24 mouse cellular contexts compared by ENCODE assay signal in genomic region chr5:66095166-66095565, GRCm38 (mm10).
A peak's percentile ranks its signal among the peaks of the same experiment; 100 is the strongest.
DNase-seq lines count a peak whose midpoint lies in the region; ATAC-seq and TF ChIP-seq lines count a peak whose summit lies in the region.
"Had no signal": no experiment of that assay in that cellular context is flagged by ENCODE, and none has a peak within 500 bp of the region (broad histone marks: within the 10 kb centered on the region; RNA-seq: fewer than 3 reads in every experiment).

No protein-coding gene starts in this region.

- no peak overlapping the region for H3K9ac ChIP-seq in kidney, embryonic 15.5 days
- H3K9ac ChIP-seq: heart, embryonic 12.5 days; hindbrain, embryonic 13.5 days; midbrain, embryonic 15.5 days had no signal

- ATAC-seq in kidney, embryonic 15.5 days (replicated peaks; ENCODE audit: low FRiP score): no peak
- ATAC-seq: forebrain, embryonic 16.5 days; midbrain, embryonic 15.5 days had no signal

- H3K4me2 ChIP-seq in kidney, embryonic 15.5 days: no peak overlapping the region
- H3K4me2 ChIP-seq: heart, embryonic 12.5 days; hindbrain, embryonic 13.5 days; midbrain, embryonic 15.5 days had no signal

- H3K27me3 ChIP-seq in kidney, adult 2 months (replicated peaks; ENCODE audit: control insufficient read depth, insufficient read depth, low read length): no peaks in the 10 kb centered on the region
- no peaks in the 10 kb centered on the region for H3K27me3 ChIP-seq in kidney, embryonic 15.5 days
- H3K27me3 ChIP-seq in thymus, adult 2 months (ENCODE audit: control insufficient read depth, insufficient read depth, low read length): no peaks in the 10 kb centered on the region
- H3K27me3 ChIP-seq: heart, embryonic 12.5 days; hindbrain, embryonic 13.5 days; midbrain, embryonic 15.5 days had no signal

- TF ChIP-seq CTCF in kidney, adult 2 months (conservative IDR thresholded peaks at IDR 0.05; ENCODE audit: insufficient read depth, insufficient read length, low read depth, low read length): no peak
- TF ChIP-seq CTCF in thymus, adult 2 months (IDR thresholded peaks at IDR 0.05; ENCODE audit: borderline replicate concordance, control insufficient read depth, extremely low read depth, insufficient read depth, low read length, poor library complexity): no peak

- peak; percentile 64 for DNase-seq in kidney, adult 2 months
- peak; percentile 77 for DNase-seq in ovary, adult 18-20 months (ENCODE audit: low spot score)
- no peak for DNase-seq in ovary, postnatal 10 days (ENCODE audit: low spot score)
- no peak for DNase-seq in thymus, adult 2 months
- DNase-seq in heart, adult 11 months: no peak
- DNase-seq: B cell, adult 2 months; cerebellum, adult 18-20 months; cerebellum, postnatal 10 days; gastrocnemius, adult 2 months; gastrocnemius, postnatal 36 days; heart, adult 2 months; heart, postnatal 4 days; kidney, adult 8-10 months; kidney, postnatal 14 days; layer of hippocampus, adult 9-11 months; liver; thymus, postnatal 14 days had no signal

- H3K9me3 ChIP-seq in kidney, embryonic 15.5 days (replicated peaks): no peaks in the 10 kb centered on the region
- H3K9me3 ChIP-seq: heart, embryonic 12.5 days; hindbrain, embryonic 13.5 days; midbrain, embryonic 15.5 days had no signal

- H3K4me3 ChIP-seq in kidney, adult 2 months (ENCODE audit: insufficient read depth, low read depth, low read length): no peak overlapping the region
- no peak overlapping the region for H3K4me3 ChIP-seq in kidney, embryonic 15.5 days (replicated peaks)
- H3K4me3 ChIP-seq in brown adipose tissue, adult 24 weeks (ENCODE audit: insufficient read depth, low read depth, low read length): no peak overlapping the region
- no peak overlapping the region for H3K4me3 ChIP-seq in thymus, adult 2 months (ENCODE audit: control insufficient read depth, insufficient read depth, low read length)
- H3K4me3 ChIP-seq: erythroblast, embryonic 14.5 days; gastrocnemius, adult 2 months; heart, adult 2 months; heart, embryonic 12.5 days; hindbrain, embryonic 13.5 days; midbrain, embryonic 15.5 days had no signal

- 59% methylated on average over 6 of the region's 6 CpGs for WGBS in kidney, adult 2 months
- WGBS in kidney, embryonic 15.5 days: 58% methylated on average over 6 of the region's 6 CpGs
- WGBS in thymus, adult 2 months: 91% methylated on average over 6 of the region's 6 CpGs

- no peak for TF ChIP-seq POLR2A in kidney, adult 2 months (IDR thresholded peaks at IDR 0.05; ENCODE audit: low read depth, low read length)
- no peak for TF ChIP-seq POLR2A in thymus, adult 2 months (IDR thresholded peaks at IDR 0.05; ENCODE audit: control insufficient read depth, extremely low read depth, insufficient read depth, low read length, poor library complexity)

- H3K27ac ChIP-seq in kidney, adult 2 months (ENCODE audit: insufficient read depth, low read depth, low read length): peak overlapping the region; percentile 43; the same call in 1 of the 2 replicates
- H3K27ac ChIP-seq in kidney, embryonic 15.5 days: no peak overlapping the region
- H3K27ac ChIP-seq in brown adipose tissue, adult 24 weeks (replicated peaks; ENCODE audit: low read depth, low read length): peak overlapping the region; percentile 86
- H3K27ac ChIP-seq in thymus, adult 2 months (ENCODE audit: control insufficient read depth, insufficient read depth, low read length): no peak overlapping the region
- H3K27ac ChIP-seq: gastrocnemius, adult 2 months; heart, adult 2 months; hindbrain, embryonic 13.5 days; midbrain, embryonic 15.5 days had no signal

- H3K4me1 ChIP-seq in kidney, adult 2 months (ENCODE audit: control insufficient read depth, insufficient read depth, low read length): peaks cover 35% of the 10 kb centered on the region
- H3K4me1 ChIP-seq in kidney, embryonic 15.5 days: peaks cover 22% of the 10 kb centered on the region
- H3K4me1 ChIP-seq in brown adipose tissue, adult 24 weeks (ENCODE audit: control insufficient read depth, insufficient read depth, insufficient read length, low read length): peaks cover 21% of the 10 kb centered on the region
- no peaks in the 10 kb centered on the region for H3K4me1 ChIP-seq in thymus, adult 2 months (replicated peaks; ENCODE audit: control insufficient read depth, insufficient read depth, low read length)
- H3K4me1 ChIP-seq: hindbrain, embryonic 13.5 days; midbrain, embryonic 15.5 days had no signal

- no peaks in the 10 kb centered on the region; the same call in 1 of the 2 replicates for H3K36me3 ChIP-seq in kidney, adult 2 months (ENCODE audit: control insufficient read depth, insufficient read depth, low read length)
- no peaks in the 10 kb centered on the region for H3K36me3 ChIP-seq in kidney, embryonic 15.5 days
- no peaks in the 10 kb centered on the region for H3K36me3 ChIP-seq in thymus, adult 2 months (ENCODE audit: control insufficient read depth, insufficient read depth, low read length)
- H3K36me3 ChIP-seq: heart, embryonic 12.5 days; hindbrain, embryonic 13.5 days; midbrain, embryonic 15.5 days had no signal

Comparison
In these comparisons a context has a peak if more than half of its experiments do, and no peak if none do; other contexts are left out.
1. DNase-seq: peak in kidney, adult 2 months (single experiment) and ovary, adult 18-20 months (single experiment); none in ovary, postnatal 10 days (single experiment), thymus, adult 2 months (single experiment) and heart, adult 11 months (single experiment).
2. H3K27ac ChIP-seq: peak in kidney, adult 2 months (single experiment) and brown adipose tissue, adult 24 weeks (single experiment); none in kidney, embryonic 15.5 days (single experiment) and thymus, adult 2 months (single experiment).